Comparison of ENCODE assay signal across 9 mouse cellular contexts in genomic region chr5:120679676-120680555, GRCm38 (mm10). TPM values are rescaled to one million over a fixed set of nuclear protein-coding genes. Genes with fewer than 3 reads are reported as not detected.
DNase-seq lines count a peak whose midpoint lies in the region; ATAC-seq and TF ChIP-seq lines count a peak whose summit lies in the region.
"Had no signal": no experiment of that assay in that cellular context is flagged by ENCODE, and none has a peak within 500 bp of the region (broad histone marks: within the 10 kb centered on the region; RNA-seq: fewer than 3 reads in every experiment).

No protein-coding gene starts in this region.

- H3K4me1 ChIP-seq in forebrain, embryonic 10.5 days, result peaks cover 41% of the 10 kb centered on the region
- H3K4me1 ChIP-seq in heart, embryonic 16.5 days (ENCODE audit: control insufficient read depth, insufficient read depth, low read length), result 0 out of 2 replicates have a peak, but pooled peaks cover 3% of the 10 kb centered on the region
- no peaks in the 10 kb centered on the region for H3K4me1 ChIP-seq in liver, adult 2 months (ENCODE audit: control insufficient read depth, insufficient read depth, low read length)
- H3K4me1 ChIP-seq in testis, adult 2 months (ENCODE audit: control insufficient read depth, insufficient read depth, low read length), result peaks cover 29% of the 10 kb centered on the region

- H3K27me3 ChIP-seq in forebrain, embryonic 10.5 days (ENCODE audit: poor library complexity, severe bottlenecking), result peaks cover 53% of the 10 kb centered on the region
- peaks cover 35% of the 10 kb centered on the region for H3K27me3 ChIP-seq in heart, embryonic 16.5 days (ENCODE audit: control insufficient read depth, insufficient read depth, low read length)
- H3K27me3 ChIP-seq in liver, adult 2 months (ENCODE audit: control insufficient read depth, insufficient read depth, low read length), result peaks cover 8% of the 10 kb centered on the region
- H3K27me3 ChIP-seq in testis, adult 2 months (ENCODE audit: control insufficient read depth, insufficient read depth, low read length), result peaks cover 5% of the 10 kb centered on the region; the same call in 1 of the 2 replicates

- DNase-seq in B cell, adult 2 months, result peak; percentile 74 to 75
- DNase-seq in brain, adult 2 months (ENCODE audit: low read depth, low spot score), result peak; percentile 97
- DNase-seq in forebrain, embryonic 10.5 days (ENCODE audit: extremely low spot score, low spot score), result peak; percentile 94
- peak; percentile 93 for DNase-seq in kidney, postnatal 10 days
- peak; percentile 15 for DNase-seq in liver, adult 2 months (ENCODE audit: extremely low read depth, low read depth, low spot score)
- peak; percentile 90 for DNase-seq in neural tube, embryonic 10.5 days (ENCODE audit: extremely low spot score, low spot score)

- TF ChIP-seq POLR2A in liver, adult 2 months (IDR thresholded peaks at IDR 0.05; ENCODE audit: extremely low read depth, insufficient read depth, low read length), result no peak
- TF ChIP-seq POLR2A in testis, adult 2 months (IDR thresholded peaks at IDR 0.05; ENCODE audit: control insufficient read depth, low read depth, low read length), result no peak

- H3K27ac ChIP-seq in forebrain, embryonic 10.5 days, result peak overlapping the region; percentile 88
- no peak overlapping the region for H3K27ac ChIP-seq in heart, embryonic 16.5 days (ENCODE audit: low read length)
- no peak overlapping the region for H3K27ac ChIP-seq in liver, adult 2 months (replicated peaks; ENCODE audit: insufficient read depth, low read depth, low read length)
- H3K27ac ChIP-seq in testis, adult 2 months (ENCODE audit: control insufficient read depth, insufficient read depth, low read depth, low read length), result no peak overlapping the region

- peak overlapping the region; percentile 55 for H3K4me3 ChIP-seq in forebrain, embryonic 10.5 days
- H3K4me3 ChIP-seq in heart, embryonic 16.5 days (ENCODE audit: low read length), result peak overlapping the region; percentile 43
- no peak overlapping the region for H3K4me3 ChIP-seq in liver, adult 2 months (ENCODE audit: insufficient read depth, low read depth, low read length)
- peak overlapping the region; percentile 81 for H3K4me3 ChIP-seq in testis, adult 2 months (ENCODE audit: control insufficient read depth, low read depth, low read length)

- peak overlapping the region; percentile 70 for H3K4me2 ChIP-seq in heart, embryonic 16.5 days (ENCODE audit: low read depth, low read length)

- ATAC-seq in heart, embryonic 16.5 days (replicated peaks; ENCODE audit: extremely low read depth, insufficient read depth, low FRiP score), result peak; percentile 77
- ATAC-seq: Patski had no signal

- TF ChIP-seq CTCF in liver, adult 2 months (IDR thresholded peaks at IDR 0.05; ENCODE audit: low read depth, low read length), result peak; percentile 74
- TF ChIP-seq CTCF in testis, adult 2 months (IDR thresholded peaks at IDR 0.05; ENCODE audit: control insufficient read depth, insufficient read depth, insufficient replicate concordance, low read depth, low read length), result peak; percentile 62; the same call in 1 of the 2 replicates

- no peaks in the 10 kb centered on the region for H3K36me3 ChIP-seq in forebrain, embryonic 10.5 days (replicated peaks)
- no peaks in the 10 kb centered on the region for H3K36me3 ChIP-seq in heart, embryonic 16.5 days (ENCODE audit: control insufficient read depth, insufficient read depth)
- H3K36me3 ChIP-seq in liver, adult 2 months (ENCODE audit: control insufficient read depth, insufficient read depth, low read length), result no peaks in the 10 kb centered on the region
- H3K36me3 ChIP-seq in testis, adult 2 months (ENCODE audit: control insufficient read depth, insufficient read depth, low read length), result no peaks in the 10 kb centered on the region

- H3K79me2 ChIP-seq in liver, adult 2 months (ENCODE audit: control insufficient read depth, insufficient read depth, low read length), result no peaks in the 10 kb centered on the region

- H3K9ac ChIP-seq in heart, embryonic 16.5 days (ENCODE audit: low read length), result peak overlapping the region; percentile 40; the same call in 1 of the 2 replicates
- H3K9ac ChIP-seq in liver, adult 2 months (ENCODE audit: low read depth, low read length), result no peak overlapping the region

- no peaks in the 10 kb centered on the region for H3K9me3 ChIP-seq in forebrain, embryonic 10.5 days
- no peaks in the 10 kb centered on the region for H3K9me3 ChIP-seq in heart, embryonic 16.5 days (replicated peaks; ENCODE audit: control insufficient read depth, low read length)

- WGBS in forebrain, embryonic 10.5 days, result 1% methylated on average over 24 of the region's 24 CpGs
- WGBS in heart, embryonic 16.5 days, result 4% methylated on average over 24 of the region's 24 CpGs
- WGBS in liver, adult 2 months, result 10% methylated on average over 24 of the region's 24 CpGs

RNA-seq across cellular contexts. Expression of gene Rasal1, which starts 31.3 kb away (rescaled TPM):
- polyA plus RNA-seq in forebrain, embryonic 10.5 days (2016; fragmentation: Nextera tagmentation; extraction: Ambion mirVana), result 0.21 and 0.24 TPM in 2 replicates
- 0.70 and 0.74 TPM in 2 replicates for polyA plus RNA-seq in heart, embryonic 16.5 days (2015; fragmentation: Nextera tagmentation; extraction: Ambion mirVana)
- total RNA-seq in liver, adult 2 months (2014; rRNA removed), result 0.09 and 0.54 TPM in 2 replicates
- 0.10 and 0.95 TPM in 2 replicates for polyA plus RNA-seq in liver, adult 2 months (2012; rRNA removed)
- 20.0 and 20.9 TPM in 2 replicates for polyA plus RNA-seq in testis, adult 2 months (2012; rRNA removed)

RNA-seq across cellular contexts. Expression of gene Dtx1, which starts 31.8 kb away (rescaled TPM):
- polyA plus RNA-seq in forebrain, embryonic 10.5 days (2016; fragmentation: Nextera tagmentation; extraction: Ambion mirVana), result 1.3 and 2.0 TPM in 2 replicates
- polyA plus RNA-seq in heart, embryonic 16.5 days (2015; fragmentation: Nextera tagmentation; extraction: Ambion mirVana), result 6.7 and 11.2 TPM in 2 replicates
- 0.65 and 1.4 TPM in 2 replicates for total RNA-seq in liver, adult 2 months (2014; rRNA removed)
- 0.75 and 1.3 TPM in 2 replicates for polyA plus RNA-seq in liver, adult 2 months (2012; rRNA removed)
- polyA plus RNA-seq in testis, adult 2 months (2012; rRNA removed), result 38.6 and 46.0 TPM in 2 replicates

RNA-seq across cellular contexts. Expression of gene Cfap73, which starts 45.9 kb away (rescaled TPM):
- polyA plus RNA-seq in forebrain, embryonic 10.5 days (2016; fragmentation: Nextera tagmentation; extraction: Ambion mirVana), result not detected in 2 replicates
- 0.49 TPM in 1 of 2 replicates, not detected in the other for polyA plus RNA-seq in heart, embryonic 16.5 days (2015; fragmentation: Nextera tagmentation; extraction: Ambion mirVana)
- total RNA-seq in liver, adult 2 months (2014; rRNA removed), result not detected in 2 replicates
- not detected in 2 replicates for polyA plus RNA-seq in liver, adult 2 months (2012; rRNA removed)
- 6.4 and 7.8 TPM in 2 replicates for polyA plus RNA-seq in testis, adult 2 months (2012; rRNA removed)

Comparison
In these comparisons a context has a peak if more than half of its experiments do, and no peak if none do; other contexts are left out.
1. DNase-seq: peak in every context shown above with its lines; median percentile 97 in brain, adult 2 months; 94 in forebrain, embryonic 10.5 days; 93 in kidney, postnatal 10 days; 90 in neural tube, embryonic 10.5 days; 74 in B cell, adult 2 months; 15 in liver, adult 2 months.
2. RNA of gene Rasal1, which starts 31.3 kb away (polyA plus RNA-seq): 20.0 to 20.9 TPM in testis, adult 2 months; 0.10 to 0.95 TPM in liver, adult 2 months, 0.70 to 0.74 TPM in heart, embryonic 16.5 days and 0.21 to 0.24 TPM in forebrain, embryonic 10.5 days; every median in the first group is over 10 times any median in the second.